ENCODE assay signal across 21 mouse cellular contexts in genomic region chr19:57017785-57018179, GRCm38 (mm10). TPM values are rescaled to one million over a fixed set of nuclear protein-coding genes. Genes with fewer than 3 reads are reported as not detected.
DNase-seq lines count a peak whose midpoint lies in the region; ATAC-seq and TF ChIP-seq lines count a peak whose summit lies in the region.
"Had no signal": no experiment of that assay in that cellular context is flagged by ENCODE, and none has a peak within 500 bp of the region (broad histone marks: within the 10 kb centered on the region; RNA-seq: fewer than 3 reads in every experiment).

No protein-coding gene starts in this region.

- no peak overlapping the region for H3K4me3 ChIP-seq in heart, embryonic 15.5 days
- no peak overlapping the region for H3K4me3 ChIP-seq in kidney, embryonic 15.5 days (replicated peaks)
- H3K4me3 ChIP-seq in stomach, embryonic 15.5 days (replicated peaks), result no peak overlapping the region
- H3K4me3 ChIP-seq in stomach, postnatal 0 days (ENCODE audit: low read depth, low read length), result no peak overlapping the region
- H3K4me3 ChIP-seq: forebrain, embryonic 15.5 days; left cerebral cortex, adult 2 months; limb, embryonic 15.5 days; midbrain, embryonic 12.5 days; neural tube, embryonic 15.5 days had no signal

- 0 out of 2 replicates have a peak overlapping the region, but pooled peaks have one; percentile 43 for H3K27ac ChIP-seq in heart, embryonic 15.5 days
- H3K27ac ChIP-seq in kidney, embryonic 15.5 days, result peak overlapping the region; percentile 57
- H3K27ac ChIP-seq in stomach, embryonic 15.5 days, result peak overlapping the region; percentile 55
- H3K27ac ChIP-seq in stomach, postnatal 0 days (replicated peaks), result no peak overlapping the region
- H3K27ac ChIP-seq: forebrain, embryonic 15.5 days; left cerebral cortex, adult 2 months; limb, embryonic 15.5 days; liver, embryonic 14.5 days; midbrain, embryonic 12.5 days had no signal

- H3K9ac ChIP-seq in heart, embryonic 15.5 days, result no peak overlapping the region
- H3K9ac ChIP-seq in kidney, embryonic 15.5 days, result no peak overlapping the region
- H3K9ac ChIP-seq in stomach, embryonic 15.5 days, result no peak overlapping the region
- H3K9ac ChIP-seq in stomach, postnatal 0 days (ENCODE audit: low read length), result no peak overlapping the region; the same call in 1 of the 2 replicates
- H3K9ac ChIP-seq: forebrain, embryonic 15.5 days; limb, embryonic 15.5 days; liver, embryonic 14.5 days; midbrain, embryonic 12.5 days; neural tube, embryonic 15.5 days had no signal

- peak; percentile 82 for DNase-seq in heart, adult 11 months
- DNase-seq in heart, postnatal 4 days, result no peak
- DNase-seq in heart, postnatal 10 days, result no peak
- no peak for DNase-seq in kidney, adult 18-20 months
- DNase-seq in stomach, postnatal 0 days (ENCODE audit: low spot score), result no peak
- DNase-seq: adrenal gland, postnatal 25 days; cerebellum, adult 9-10 months; gastrocnemius, postnatal 10 days; kidney, adult 9 months; layer of hippocampus, adult 9-11 months had no signal

- H3K4me2 ChIP-seq in heart, embryonic 15.5 days, result no peak overlapping the region
- H3K4me2 ChIP-seq in kidney, embryonic 15.5 days, result peak overlapping the region; percentile 41
- no peak overlapping the region for H3K4me2 ChIP-seq in stomach, embryonic 15.5 days
- no peak overlapping the region for H3K4me2 ChIP-seq in stomach, postnatal 0 days (replicated peaks; ENCODE audit: low read depth)
- H3K4me2 ChIP-seq: forebrain, embryonic 15.5 days; limb, embryonic 15.5 days; midbrain, embryonic 12.5 days; neural tube, embryonic 15.5 days had no signal

- no peak for ATAC-seq in heart, embryonic 15.5 days (replicated peaks; ENCODE audit: insufficient number of reproducible peaks, insufficient read depth, low FRiP score, low read depth)
- ATAC-seq in kidney, embryonic 15.5 days (replicated peaks; ENCODE audit: low FRiP score), result no peak
- ATAC-seq in stomach, embryonic 15.5 days (ENCODE audit: insufficient read depth, low FRiP score, low read depth), result no peak
- ATAC-seq in stomach, postnatal 0 days (ENCODE audit: low FRiP score, low TSS enrichment), result no peak
- ATAC-seq: CD4-positive, CD25-positive, alpha-beta regulatory T cell, adult 4 months; forebrain, embryonic 15.5 days had no signal

- H3K9me3 ChIP-seq in heart, embryonic 15.5 days (replicated peaks), result no peaks in the 10 kb centered on the region
- no peaks in the 10 kb centered on the region for H3K9me3 ChIP-seq in kidney, embryonic 15.5 days (replicated peaks)
- no peaks in the 10 kb centered on the region for H3K9me3 ChIP-seq in stomach, embryonic 15.5 days
- H3K9me3 ChIP-seq in stomach, postnatal 0 days (ENCODE audit: control insufficient read depth, low read length), result no peaks in the 10 kb centered on the region
- H3K9me3 ChIP-seq: forebrain, embryonic 15.5 days; limb, embryonic 15.5 days; midbrain, embryonic 12.5 days; neural tube, embryonic 15.5 days had no signal

- H3K36me3 ChIP-seq in heart, embryonic 15.5 days, result no peaks in the 10 kb centered on the region
- no peaks in the 10 kb centered on the region for H3K36me3 ChIP-seq in kidney, embryonic 15.5 days
- no peaks in the 10 kb centered on the region for H3K36me3 ChIP-seq in stomach, embryonic 15.5 days
- no peaks in the 10 kb centered on the region for H3K36me3 ChIP-seq in stomach, postnatal 0 days (ENCODE audit: control insufficient read depth, insufficient read depth, low read length)
- H3K36me3 ChIP-seq: forebrain, embryonic 15.5 days; limb, embryonic 15.5 days; midbrain, embryonic 12.5 days; neural tube, embryonic 15.5 days had no signal

- peaks cover 16% of the 10 kb centered on the region; the same call in 1 of the 2 replicates for H3K4me1 ChIP-seq in heart, embryonic 15.5 days (replicated peaks)
- peaks cover 29% of the 10 kb centered on the region for H3K4me1 ChIP-seq in kidney, embryonic 15.5 days
- peaks cover 7% of the 10 kb centered on the region for H3K4me1 ChIP-seq in stomach, embryonic 15.5 days
- peaks cover 3% of the 10 kb centered on the region; the same call in 1 of the 2 replicates for H3K4me1 ChIP-seq in stomach, postnatal 0 days (replicated peaks; ENCODE audit: control insufficient read depth, insufficient read depth)

- intact Hi-C loops in heart, postnatal 10 days (cut with DNase I), result no loop called here

- 73% methylated on average over 8 of the region's 8 CpGs for WGBS in heart, embryonic 15.5 days
- 73% methylated on average over 8 of the region's 8 CpGs for WGBS in kidney, embryonic 15.5 days
- WGBS in stomach, embryonic 15.5 days, result 67% methylated on average over 8 of the region's 8 CpGs
- 67% methylated on average over 8 of the region's 8 CpGs for WGBS in stomach, postnatal 0 days

- TF ChIP-seq EP300 in stomach, postnatal 0 days (optimal IDR thresholded peaks at IDR 0.05), result no peak

- TF ChIP-seq CTCF in stomach, postnatal 0 days (IDR thresholded peaks at IDR 0.05; ENCODE audit: low read depth), result no peak

- H3K27me3 ChIP-seq in heart, embryonic 15.5 days, result no peaks in the 10 kb centered on the region
- no peaks in the 10 kb centered on the region for H3K27me3 ChIP-seq in kidney, embryonic 15.5 days
- no peaks in the 10 kb centered on the region for H3K27me3 ChIP-seq in stomach, embryonic 15.5 days (replicated peaks)
- H3K27me3 ChIP-seq in stomach, postnatal 0 days (ENCODE audit: control insufficient read depth, insufficient read depth, low read length), result no peaks in the 10 kb centered on the region
- H3K27me3 ChIP-seq: forebrain, embryonic 15.5 days; limb, embryonic 15.5 days; neural tube, embryonic 15.5 days had no signal

RNA-seq across cellular contexts. Expression of gene Afap1l2, which starts 9.8 kb away (rescaled TPM):
- 10 to 100 TPM; 10.1 to 11.9 TPM for total RNA-seq in heart, postnatal 4 days (2021)
- 2.6 and 5.4 TPM in 2 replicates for polyA plus RNA-seq in heart, embryonic 15.5 days (2015; fragmentation: Nextera tagmentation; extraction: Ambion mirVana)
- total RNA-seq in heart, postnatal 10 days (2021), result 10 to 100 TPM; 11.0 to 13.4 TPM
- polyA plus RNA-seq in kidney, embryonic 15.5 days (2015; fragmentation: Nextera tagmentation; extraction: Ambion mirVana), result 16.8 and 18.3 TPM in 2 replicates
- polyA plus RNA-seq in stomach, embryonic 15.5 days (2015; fragmentation: Nextera tagmentation; extraction: Ambion mirVana), result 21.2 and 21.7 TPM in 2 replicates
- 9.0 and 11.0 TPM in 2 replicates for polyA plus RNA-seq in stomach, postnatal 0 days (2015; fragmentation: Nextera tagmentation; extraction: Ambion mirVana)
- total RNA-seq: megakaryocyte, adult 5-6 weeks had no signal
- polyA plus RNA-seq: CD4-positive, CD25-positive, alpha-beta regulatory T cell, adult 4 months had no signal
